Mouse (Mus musculus): Measurements from ENCODE around the gene Vti1a.

GRCm38 (mm10) chr19:55319521-55319920 lies 3.4 kb downstream of the Vti1a start:
- TF ChIP-seq GATA1 (IDR thresholded peaks at IDR 0.05; ENCODE audit: borderline replicate concordance, low read length) (no peak), FLI1 (IDR thresholded peaks at IDR 0.05; ENCODE audit: low read length) (no peak)
